Mouse (Mus musculus): Measurements from ENCODE around the gene D130052B06Rik.

D130052B06Rik gene

GRCm38 (mm10) chr11:33598986-33599385 is at the start of gene D130052B06Rik:
Gene D130052B06Rik, plus strand, starts transcription at chr11:33599302.
- DNase-seq, result no peak

DNA sequence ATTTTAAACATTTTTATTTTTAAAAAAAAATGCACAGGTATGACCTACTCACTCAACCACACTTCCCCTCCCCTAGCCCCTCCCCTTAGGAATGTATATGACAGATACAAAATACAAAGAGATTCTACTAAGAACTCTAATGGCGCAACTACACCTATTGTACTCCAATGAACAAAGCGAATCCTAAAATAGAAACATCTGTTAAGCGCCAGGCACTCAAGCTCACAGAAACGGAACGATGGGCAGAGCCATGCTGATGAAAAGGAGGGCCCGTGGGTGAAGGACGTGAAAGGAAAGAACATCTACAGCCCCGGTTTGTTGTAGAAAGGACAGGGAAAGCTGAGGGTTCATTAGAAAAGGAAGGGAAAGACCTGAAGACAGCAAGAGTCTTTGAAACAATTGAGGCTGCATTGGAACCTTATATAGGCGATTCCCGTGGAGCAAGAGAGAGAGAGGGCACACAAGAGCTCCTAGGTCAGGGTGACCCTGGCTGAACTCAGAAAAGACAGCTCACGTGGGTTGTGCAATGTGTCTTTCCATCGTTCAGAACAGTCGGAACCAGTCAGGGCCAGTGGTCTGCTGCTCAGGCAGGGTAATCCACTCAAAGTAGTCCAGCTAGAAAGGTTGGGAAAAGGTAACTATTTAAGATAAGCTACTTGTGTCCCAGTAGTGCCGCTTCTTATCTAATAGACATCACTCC is 48.1 kb upstream of the D130052B06Rik start:
- no peak for DNase-seq

GRCm38 (mm10) chr11:33554123-33554522 is 45.0 kb upstream of the D130052B06Rik start:
- DNase-seq, result no peak

- DNase-seq, result no peak
Observed at GRCm38 (mm10) chr11:33563921-33564320, 35.2 kb upstream of the D130052B06Rik start.

DNA sequence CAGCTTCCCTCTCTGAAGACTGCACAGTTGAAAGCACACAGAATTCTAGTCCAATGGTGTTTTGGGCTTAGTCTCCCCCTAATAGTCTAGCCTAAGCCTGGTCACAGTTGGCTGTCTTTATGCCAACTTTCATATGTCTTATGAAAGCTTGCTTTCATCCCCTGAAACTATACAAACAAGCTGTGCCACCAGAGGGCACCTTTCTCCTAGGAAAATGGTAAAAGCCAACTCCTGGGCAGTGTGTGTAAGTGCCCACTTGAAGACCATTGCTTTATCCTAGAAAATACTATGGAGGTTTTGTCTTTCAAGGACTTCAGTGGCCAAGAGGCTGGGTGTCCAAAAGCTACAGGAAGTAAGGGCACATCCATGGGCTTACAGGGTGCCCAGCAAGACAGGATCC is 28.7 kb upstream of the D130052B06Rik start:
- peak; percentile 11 for DNase-seq

GRCm38 (mm10) chr11:33574944-33575343 is 24.2 kb upstream of the D130052B06Rik start:
- no peak for DNase-seq

DNA sequence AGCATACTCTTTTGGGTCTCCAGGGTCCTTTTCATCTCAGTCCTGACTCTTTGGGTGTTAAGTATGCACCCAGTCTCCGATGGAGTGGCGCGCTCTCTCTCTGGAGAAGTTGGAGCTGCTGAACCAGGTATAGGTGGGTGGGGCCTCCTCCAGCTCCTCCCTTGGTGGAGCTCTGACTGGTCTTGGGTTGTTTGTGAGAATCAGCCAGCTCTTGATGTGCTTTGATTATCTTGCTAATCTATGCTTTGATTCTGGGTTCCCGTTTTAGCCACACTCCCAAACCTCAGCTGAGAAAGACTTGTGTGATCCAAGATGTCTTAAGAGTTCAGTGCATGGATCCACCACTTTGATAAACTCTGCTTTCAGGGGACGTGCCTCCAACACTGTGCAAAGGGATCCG is 20.2 kb upstream of the D130052B06Rik start, which contains the start of gene Gabrp:
TSS of gene Gabrp (minus strand) at position 101 of the 400 bp plus-strand sequence.
- DNase-seq, result no peak

DNA sequence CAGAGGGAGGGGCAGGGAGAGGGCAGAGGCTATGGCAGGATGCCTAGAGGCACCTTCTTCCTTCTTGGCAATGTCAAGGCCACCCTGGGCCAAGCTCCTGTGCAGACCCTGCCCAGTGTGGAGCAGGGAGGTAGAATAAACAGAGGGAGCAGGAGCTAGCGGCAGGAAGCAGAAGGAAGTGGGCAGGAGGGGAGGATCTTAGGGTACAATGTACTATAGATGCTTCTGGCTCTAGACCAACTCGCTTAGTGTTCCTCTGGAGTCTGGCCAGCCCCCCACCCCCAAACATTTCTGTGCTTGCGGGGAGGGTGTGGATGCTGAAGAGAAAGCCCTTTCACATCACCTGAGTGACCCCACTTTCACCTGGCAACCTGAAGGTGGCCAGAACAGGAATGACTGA is 19.5 kb upstream of the D130052B06Rik start:
- no peak for DNase-seq

DNA sequence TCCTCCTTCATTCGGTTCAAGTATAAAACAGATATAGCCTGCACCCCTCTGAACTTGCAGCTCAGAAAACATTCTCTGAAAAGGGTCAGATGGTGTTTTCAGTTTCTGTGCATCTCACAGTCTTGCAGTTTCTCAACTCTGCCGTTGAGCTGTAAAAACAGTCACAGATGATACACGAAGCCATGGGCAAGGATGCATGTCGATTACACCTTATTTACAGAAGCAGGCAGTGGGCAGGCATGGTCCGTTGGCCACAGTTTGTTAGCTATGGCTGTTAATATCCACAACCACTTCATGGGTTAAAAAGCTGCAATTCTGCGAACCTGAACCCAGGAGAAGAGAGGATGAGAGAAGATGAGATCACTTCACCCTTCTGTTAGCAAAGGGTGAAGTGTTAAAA is 12.5 kb upstream of the D130052B06Rik start:
- no peak for DNase-seq

GRCm38 (mm10) chr11:33590771-33591170 is 8.3 kb upstream of the D130052B06Rik start:
- no peak for DNase-seq

- no peak for DNase-seq
Observed at GRCm38 (mm10) chr11:33592826-33593225, 6.3 kb upstream of the D130052B06Rik start.

GRCm38 (mm10) chr11:33596655-33597054 is 2.4 kb upstream of the D130052B06Rik start:
- no peak for DNase-seq

GRCm38 (mm10) chr11:33603174-33603573 is 4.1 kb downstream of the D130052B06Rik start:
- DNase-seq, result no peak

DNA sequence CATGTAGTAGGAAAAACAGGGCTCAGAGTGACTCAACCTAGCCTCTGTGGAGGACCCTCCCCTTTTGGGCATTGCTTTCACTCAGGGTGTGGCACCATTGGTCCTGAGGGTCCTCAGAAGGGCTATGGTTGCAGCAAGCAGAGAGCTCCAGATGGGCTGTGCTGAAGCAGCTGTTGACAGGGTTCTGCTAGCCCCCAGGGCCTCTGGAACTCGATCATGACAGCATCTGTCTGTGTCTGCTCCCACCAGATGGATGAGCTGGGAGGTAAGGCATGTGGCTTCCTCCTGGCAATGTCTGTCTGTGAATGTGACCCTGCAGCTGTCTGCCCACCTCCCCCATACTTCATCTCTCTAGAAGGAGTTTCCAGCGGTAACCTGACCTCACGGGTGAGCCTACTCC is 8.7 kb downstream of the D130052B06Rik start:
- no peak for DNase-seq

DNA sequence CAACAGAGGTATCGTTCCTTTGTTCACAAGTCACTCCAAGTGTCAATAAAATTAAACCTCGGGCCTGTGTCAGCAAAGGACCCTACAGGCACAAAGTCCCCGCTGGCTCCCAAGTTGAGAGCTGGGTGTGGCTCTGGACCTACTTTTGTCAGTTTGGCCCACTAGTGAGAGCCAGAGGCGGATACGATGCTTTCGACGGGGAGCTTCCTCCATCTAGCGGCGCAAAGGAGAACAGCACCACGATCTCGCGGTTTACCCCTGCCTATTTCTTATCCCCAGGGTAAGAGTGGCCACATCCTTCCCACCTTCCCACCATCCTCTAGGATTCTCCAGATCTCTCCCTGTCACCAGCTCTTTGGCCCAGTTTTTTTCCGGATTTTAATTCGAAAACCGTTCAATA is 15.1 kb downstream of the D130052B06Rik start:
- peak; percentile 74 for DNase-seq

GRCm38 (mm10) chr11:33627136-33627742 is 28.1 kb downstream of the D130052B06Rik start:
- DNase-seq, result no peak

- no peak for DNase-seq
Observed at GRCm38 (mm10) chr11:33637107-33637506, 38.0 kb downstream of the D130052B06Rik start.

DNA sequence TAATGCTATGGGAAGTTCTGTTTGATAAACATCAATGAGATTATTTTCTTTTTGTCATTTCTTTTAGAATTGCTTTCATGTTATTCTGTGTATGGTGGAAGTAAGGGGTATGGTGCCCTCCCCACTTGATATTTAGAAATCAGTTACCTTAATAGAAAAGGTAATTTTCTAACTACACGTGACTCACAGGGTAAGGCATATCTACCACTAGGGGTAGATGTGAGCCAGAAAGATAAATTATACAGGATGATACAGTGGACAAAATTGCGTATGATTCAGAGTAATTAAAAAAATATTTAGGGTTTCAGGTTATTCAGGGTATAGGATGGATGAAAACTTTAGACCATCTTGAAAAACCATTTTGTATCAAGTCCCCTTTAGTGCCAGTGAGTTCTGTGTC is 50.3 kb downstream of the D130052B06Rik start:
- no peak for DNase-seq

DNA sequence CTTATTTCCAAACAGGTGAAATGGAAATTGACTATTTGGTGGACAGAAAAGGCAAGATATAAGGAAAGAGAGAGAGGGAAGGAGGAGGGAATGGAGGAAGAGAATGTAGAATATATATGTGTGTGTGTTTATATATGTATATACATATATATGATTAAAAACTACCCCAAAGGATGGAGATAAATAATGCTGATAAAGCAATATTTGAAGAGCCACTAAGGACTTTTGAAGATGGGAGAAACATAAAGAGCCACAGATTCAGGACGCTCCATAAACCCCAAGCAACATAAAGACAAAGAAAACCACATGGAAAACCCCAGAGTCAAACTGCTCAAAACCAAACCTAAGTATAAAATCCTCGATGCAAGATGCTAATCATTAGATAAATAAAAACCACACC is 55.4 kb downstream of the D130052B06Rik start:
- no peak for DNase-seq

- no peak for DNase-seq
Observed at GRCm38 (mm10) chr11:33655221-33655620, 56.1 kb downstream of the D130052B06Rik start.

- DNase-seq, result no peak
Observed at GRCm38 (mm10) chr11:33655861-33656593, 56.9 kb downstream of the D130052B06Rik start.

DNA sequence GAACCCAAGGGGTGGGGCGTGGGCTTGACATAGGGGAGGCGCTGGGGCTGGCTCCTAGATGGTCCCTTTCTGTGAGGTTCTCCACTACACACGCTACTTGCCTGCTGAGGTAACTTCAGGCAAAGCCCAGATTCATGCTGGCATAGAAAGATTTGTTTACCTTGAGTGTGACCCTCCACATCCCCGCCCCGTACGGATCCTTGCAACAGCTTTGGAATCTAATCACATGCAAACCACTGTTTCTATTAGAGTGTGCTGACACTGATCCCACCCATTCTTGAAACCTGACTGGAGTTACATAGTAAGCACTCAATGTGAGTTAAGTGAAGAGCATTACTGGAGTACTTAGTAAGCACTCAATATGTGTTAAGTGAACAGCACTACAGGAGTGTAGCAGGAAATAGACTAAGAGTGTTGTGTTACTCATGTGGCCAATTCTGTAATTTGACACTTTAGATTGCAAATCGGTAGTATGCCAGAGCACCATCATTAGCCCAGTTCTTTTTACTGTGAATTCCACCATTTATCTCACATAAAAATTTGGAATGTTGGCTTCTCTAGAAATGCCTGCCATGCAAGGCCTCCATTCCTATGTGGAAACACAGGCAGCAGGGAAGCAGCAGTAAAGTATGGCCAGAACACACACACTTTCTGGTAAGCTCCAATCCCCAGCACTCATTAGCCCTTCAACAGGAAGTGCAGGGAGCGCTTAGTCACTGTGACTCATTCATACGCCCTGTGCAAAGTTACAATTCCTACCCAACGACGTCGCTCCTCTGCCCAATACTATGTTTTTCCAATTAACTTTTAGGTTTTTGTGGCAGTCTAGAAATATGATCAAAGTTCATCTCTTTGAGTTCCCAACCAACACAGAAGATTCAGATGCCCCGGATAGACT is 61.2 kb downstream of the D130052B06Rik start:
- DNase-seq, result no peak

DNA sequence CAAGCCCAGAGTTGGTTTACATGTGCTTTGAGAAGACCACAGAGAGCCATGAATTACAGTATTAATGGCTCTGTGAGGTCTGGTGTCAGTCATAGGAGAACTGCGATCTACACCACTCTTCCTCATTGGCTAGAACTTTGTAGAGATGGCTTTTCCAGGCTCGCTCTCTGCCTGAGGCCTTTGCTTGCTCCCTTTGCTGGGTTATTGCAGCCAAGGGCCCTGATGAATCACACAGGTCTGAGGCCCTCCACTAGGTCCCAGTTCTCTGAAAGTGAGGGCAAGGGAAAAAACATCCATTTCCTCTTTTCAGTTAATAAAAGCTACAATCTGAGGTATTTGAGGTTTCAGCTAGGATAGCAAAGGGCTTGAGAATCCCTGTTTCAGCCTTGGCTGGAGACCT is 64.5 kb downstream of the D130052B06Rik start:
- no peak for DNase-seq
